Mouse (Mus musculus) kidney, postnatal 4 days (tissue): ENCODE results near the gene Tmem234.

Experiments used
- DNase-seq, 2 experiments: peaks; one replicate each; pipeline ENCODE4 v3.0.0; 2021; ENCODE audit warnings: mixed read lengths in 2 of 2

The Tmem234 gene

DNA sequence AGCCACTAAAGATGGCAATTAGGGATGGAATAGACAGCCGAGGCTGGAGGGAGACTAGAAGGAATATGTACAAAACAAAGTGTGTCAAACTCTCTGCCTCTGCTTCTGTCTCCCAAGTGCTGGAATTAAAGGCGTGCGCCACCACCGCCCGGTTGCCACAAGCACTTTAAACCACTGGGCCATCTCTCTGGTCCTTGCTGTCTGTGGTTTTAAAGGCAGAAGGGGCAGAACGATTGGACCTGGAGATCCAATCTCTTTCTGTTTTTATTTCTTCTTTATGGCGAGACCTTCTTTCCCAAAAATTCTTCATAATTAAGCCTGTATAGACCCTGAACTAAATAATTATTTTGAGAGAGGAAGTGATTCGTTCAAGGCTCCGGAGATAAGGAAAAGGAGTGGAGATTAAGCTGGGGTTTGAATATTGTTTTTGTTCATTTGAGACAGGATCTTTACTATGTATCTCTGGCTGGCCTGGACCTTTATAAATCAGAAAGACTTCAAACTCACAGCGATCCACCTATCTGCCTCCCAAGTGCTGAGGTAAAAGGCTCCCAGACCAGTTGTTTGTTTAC, 72.5 kb downstream of the Tmem234 start:
- no peak for DNase-seq
